Mouse (Mus musculus): ENCODE data around the gene Nrxn3. TPM values are rescaled to one million over a fixed set of nuclear protein-coding genes. Genes with fewer than 3 reads are reported as not detected.

Nrxn3 gene
- total RNA-seq, 2 experiments from 2014 or later, result 183 to 208 TPM

DNA sequence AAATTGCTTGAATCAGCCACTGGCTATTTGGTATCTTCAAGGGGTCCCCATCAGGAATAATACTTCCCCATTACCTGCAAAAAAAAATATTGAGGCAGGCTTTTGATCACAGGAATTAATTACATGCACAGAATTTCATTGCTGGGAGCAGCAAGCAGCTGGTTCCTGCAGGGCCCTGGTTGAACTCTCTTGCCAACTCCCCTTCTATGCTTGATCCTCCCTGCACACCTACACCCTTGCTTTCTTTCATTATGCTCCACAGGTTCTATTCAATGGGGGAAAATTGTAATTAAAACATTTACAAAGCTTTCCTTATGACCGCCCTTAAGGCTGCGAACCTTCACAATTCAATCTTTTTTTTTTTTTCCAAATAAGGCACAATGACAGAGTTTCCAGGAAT is 891.0 kb downstream of the Nrxn3 start:
- no peak for DNase-seq (ENCODE audit: low spot score in 2 of 2)
- Histone ChIP-seq H3K4me3 (no peak overlapping the region), H3K27ac (no peak overlapping the region)
- no peak for TF ChIP-seq CTCF (conservative IDR thresholded peaks at IDR 0.05)

DNA sequence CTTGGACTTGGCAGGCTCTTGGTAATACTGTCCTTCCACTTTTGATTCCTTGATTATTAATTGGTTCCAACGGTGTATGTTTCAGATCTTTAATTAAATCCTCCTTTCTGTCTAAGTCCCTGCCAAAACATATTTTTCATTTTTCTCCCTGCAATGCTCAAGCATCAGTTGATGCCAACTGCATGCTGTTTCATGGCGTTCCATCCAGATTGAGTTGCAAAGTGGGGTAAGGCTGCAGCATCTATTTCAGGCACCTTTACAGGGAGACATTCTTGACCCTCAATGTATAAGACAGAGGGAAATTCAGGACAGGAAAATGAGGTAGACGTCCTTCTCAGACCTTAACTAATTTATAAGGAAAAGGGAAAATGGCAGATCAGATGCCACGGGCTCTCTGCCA is 903.1 kb downstream of the Nrxn3 start:
- no peak overlapping the region for H3K27ac ChIP-seq
- no peak overlapping the region for H3K4me3 ChIP-seq
- TF ChIP-seq CTCF (conservative IDR thresholded peaks at IDR 0.05), result no peak
- DNase-seq (ENCODE audit: low spot score in 2 of 2), result no peak

- Histone ChIP-seq H3K4me3 (no peak overlapping the region), H3K27ac (no peak overlapping the region)
- no peak for DNase-seq (ENCODE audit: low spot score in 2 of 2)
- no peak for TF ChIP-seq CTCF (conservative IDR thresholded peaks at IDR 0.05)
Measured at GRCm38 (mm10) chr12:89640046-89640445, 917.4 kb downstream of the Nrxn3 start.

- TF ChIP-seq CTCF (conservative IDR thresholded peaks at IDR 0.05), result no peak
- H3K4me3 ChIP-seq, result no peak overlapping the region
- DNase-seq (ENCODE audit: low spot score in 2 of 2), result no peak
- no peak overlapping the region for H3K27ac ChIP-seq
Measured at GRCm38 (mm10) chr12:89641460-89641859, 918.8 kb downstream of the Nrxn3 start.

DNA sequence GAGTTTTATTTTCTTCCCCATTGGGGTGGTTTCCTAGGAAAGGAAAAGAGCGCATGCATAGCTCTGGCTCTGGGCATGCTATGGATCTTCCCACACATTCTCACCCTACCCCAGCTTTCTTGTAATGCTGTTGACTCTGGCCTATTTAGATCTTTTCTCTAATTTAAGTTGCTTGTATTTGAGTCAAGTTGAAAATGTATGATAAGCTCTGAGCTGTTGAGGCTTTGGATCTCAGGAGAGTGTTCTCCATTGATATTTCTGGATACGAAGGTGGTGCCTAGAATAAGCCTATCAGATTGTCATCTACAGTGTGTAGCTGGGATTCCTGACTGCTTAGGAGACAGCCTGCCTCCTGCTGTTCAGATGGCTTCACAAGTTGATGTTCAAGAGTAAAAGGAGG is 930.5 kb downstream of the Nrxn3 start:
- no peak for TF ChIP-seq CTCF (conservative IDR thresholded peaks at IDR 0.05)
- Histone ChIP-seq H3K27ac (no peak overlapping the region), H3K4me3 (no peak overlapping the region)
- DNase-seq (ENCODE audit: low spot score in 2 of 2), result no peak

DNA sequence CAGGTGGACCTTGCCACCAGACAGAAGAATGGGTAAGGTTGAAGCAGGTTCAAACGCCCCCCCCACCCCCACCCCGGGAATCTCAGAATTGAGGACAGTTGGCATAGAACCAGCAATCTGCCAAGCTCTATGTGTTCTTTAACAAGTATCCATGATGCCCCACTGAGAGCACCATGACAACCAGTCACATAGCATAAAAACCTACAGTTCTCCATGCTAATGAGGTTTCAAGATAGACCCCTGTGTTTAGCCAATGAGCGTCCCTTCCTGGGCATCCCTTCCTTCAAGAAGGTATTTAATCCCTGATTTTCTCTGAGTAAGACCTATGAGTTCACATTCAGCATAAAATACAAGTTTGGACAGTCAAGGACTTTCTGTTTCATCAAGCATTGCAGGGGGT is 938.5 kb downstream of the Nrxn3 start:
- Histone ChIP-seq H3K27ac (no peak overlapping the region), H3K4me3 (no peak overlapping the region)
- DNase-seq (ENCODE audit: low spot score in 2 of 2), result no peak
- TF ChIP-seq CTCF (conservative IDR thresholded peaks at IDR 0.05), result no peak

GRCm38 (mm10) chr12:89668856-89669255 is 946.2 kb downstream of the Nrxn3 start:
- H3K27ac ChIP-seq, result no peak overlapping the region
- peak; percentile 59 for TF ChIP-seq CTCF (conservative IDR thresholded peaks at IDR 0.05)
- DNase-seq (ENCODE audit: low spot score in 2 of 2), result peak; percentile 41 to 58
- H3K4me3 ChIP-seq, result no peak overlapping the region

GRCm38 (mm10) chr12:89672819-89673218 is 950.1 kb downstream of the Nrxn3 start:
- H3K27ac ChIP-seq, result no peak overlapping the region
- no peak overlapping the region for H3K4me3 ChIP-seq
- TF ChIP-seq CTCF (conservative IDR thresholded peaks at IDR 0.05), result no peak
- no peak for DNase-seq (ENCODE audit: low spot score in 2 of 2)

DNA sequence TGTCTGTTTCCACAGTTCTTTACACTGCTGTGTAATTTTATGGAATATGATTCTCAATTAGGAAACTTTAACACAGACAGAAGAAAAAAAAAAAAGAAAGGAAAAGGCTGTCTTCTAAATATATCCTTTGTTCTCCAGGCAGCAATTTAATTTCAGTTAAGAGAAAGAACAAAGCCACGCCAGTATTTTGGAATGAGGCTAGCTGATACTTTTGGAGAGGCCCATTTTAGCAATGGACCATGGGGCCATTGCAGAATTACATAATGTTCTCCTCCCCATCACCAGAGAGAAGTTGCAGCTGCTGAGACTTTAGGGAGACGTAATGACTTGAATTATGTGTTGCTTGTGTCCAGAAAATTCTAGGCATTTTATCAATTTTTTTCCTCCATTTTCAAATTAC is 963.0 kb downstream of the Nrxn3 start:
- DNase-seq (ENCODE audit: low spot score in 2 of 2), result no peak
- no peak overlapping the region for H3K4me3 ChIP-seq
- no peak for TF ChIP-seq CTCF (conservative IDR thresholded peaks at IDR 0.05)
- no peak overlapping the region for H3K27ac ChIP-seq

GRCm38 (mm10) chr12:89689086-89689485 is 966.4 kb downstream of the Nrxn3 start:
- no peak for TF ChIP-seq CTCF (conservative IDR thresholded peaks at IDR 0.05)
- peak overlapping the region; percentile 61 for H3K27ac ChIP-seq
- no peak overlapping the region for H3K4me3 ChIP-seq
- peak in 1 of 2 experiments; percentile 10 for DNase-seq (ENCODE audit: low spot score in 2 of 2)

DNA sequence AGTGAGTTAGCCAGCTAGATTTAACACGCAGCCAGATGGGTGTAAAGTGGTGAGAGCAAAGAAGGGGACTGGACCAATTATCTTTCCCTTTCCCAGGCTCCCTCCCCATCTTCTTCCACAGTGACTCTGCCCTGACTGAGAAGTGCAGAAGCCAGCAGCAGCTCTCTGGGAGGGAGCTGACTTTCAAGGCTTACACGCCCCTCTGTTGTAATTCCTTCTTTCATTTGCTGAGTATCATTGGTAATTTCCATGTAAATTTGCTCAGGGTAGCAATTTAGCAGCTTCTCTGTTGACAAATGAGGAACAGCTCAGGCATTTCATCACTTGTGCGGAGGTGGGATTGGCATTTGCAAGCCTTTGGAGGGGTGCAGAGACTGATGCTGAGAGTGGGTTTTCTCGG is 976.8 kb downstream of the Nrxn3 start:
- DNase-seq (ENCODE audit: low spot score in 2 of 2), result peak; percentile 55 to 61
- Histone ChIP-seq H3K4me3 (peak overlapping the region; percentile 17; the same call in 1 of the 2 replicates), H3K27ac (peak overlapping the region; percentile 59)
- no peak for TF ChIP-seq CTCF (conservative IDR thresholded peaks at IDR 0.05)

DNA sequence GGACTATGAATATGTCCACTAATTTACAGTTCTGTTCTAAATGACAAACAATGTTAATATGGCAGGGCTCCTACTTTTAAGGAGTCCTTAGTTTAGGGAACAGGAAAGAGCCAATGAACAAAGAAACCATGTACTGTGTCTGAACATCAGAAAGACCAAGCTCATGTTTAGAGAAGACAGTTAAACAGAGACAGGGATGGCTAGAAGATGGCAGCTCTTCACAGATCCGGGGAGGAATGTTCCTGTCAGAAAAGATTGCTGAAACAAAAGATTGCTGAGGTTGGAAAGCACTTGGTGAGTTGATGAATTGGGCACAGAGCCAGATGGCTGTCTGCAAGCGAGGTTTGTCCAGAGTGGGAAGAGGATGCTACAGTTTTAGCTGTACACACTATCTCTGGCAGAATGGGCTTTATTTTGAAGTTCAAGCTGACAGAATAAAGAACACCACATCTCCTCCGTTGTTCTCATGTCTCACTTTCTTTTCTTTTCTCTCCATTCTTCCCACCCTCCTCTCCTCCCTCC is 978.3 kb downstream of the Nrxn3 start:
- H3K4me3 ChIP-seq, result no peak overlapping the region
- no peak for DNase-seq (ENCODE audit: low spot score in 2 of 2)
- H3K27ac ChIP-seq, result no peak overlapping the region
- no peak for TF ChIP-seq CTCF (conservative IDR thresholded peaks at IDR 0.05)

GRCm38 (mm10) chr12:89702931-89703330 is 980.3 kb downstream of the Nrxn3 start:
- DNase-seq (ENCODE audit: low spot score in 2 of 2), result no peak
- Histone ChIP-seq H3K27ac (no peak overlapping the region), H3K4me3 (no peak overlapping the region)
- TF ChIP-seq CTCF (conservative IDR thresholded peaks at IDR 0.05), result no peak

DNA sequence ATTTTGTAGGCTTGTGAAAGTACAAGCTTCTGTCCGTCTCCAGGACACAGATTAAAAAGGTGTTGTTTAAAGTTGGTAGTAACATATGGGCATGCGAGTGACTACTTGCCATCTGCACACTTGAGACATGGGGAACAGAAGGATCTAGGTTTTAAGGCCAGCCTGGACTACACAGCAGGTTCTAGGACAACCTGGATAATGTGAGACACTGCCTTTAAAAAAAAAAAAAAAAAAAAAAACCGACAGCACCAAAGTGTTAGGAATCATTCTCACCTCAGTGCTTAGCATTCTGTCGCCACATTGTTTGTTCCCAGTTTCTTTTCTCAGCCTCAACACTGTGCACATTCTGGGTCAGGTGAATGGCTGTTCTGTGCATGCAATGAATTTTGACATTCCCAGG is 985.2 kb downstream of the Nrxn3 start:
- no peak for DNase-seq (ENCODE audit: low spot score in 2 of 2)
- Histone ChIP-seq H3K27ac (no peak overlapping the region), H3K4me3 (no peak overlapping the region)
- no peak for TF ChIP-seq CTCF (conservative IDR thresholded peaks at IDR 0.05)

DNA sequence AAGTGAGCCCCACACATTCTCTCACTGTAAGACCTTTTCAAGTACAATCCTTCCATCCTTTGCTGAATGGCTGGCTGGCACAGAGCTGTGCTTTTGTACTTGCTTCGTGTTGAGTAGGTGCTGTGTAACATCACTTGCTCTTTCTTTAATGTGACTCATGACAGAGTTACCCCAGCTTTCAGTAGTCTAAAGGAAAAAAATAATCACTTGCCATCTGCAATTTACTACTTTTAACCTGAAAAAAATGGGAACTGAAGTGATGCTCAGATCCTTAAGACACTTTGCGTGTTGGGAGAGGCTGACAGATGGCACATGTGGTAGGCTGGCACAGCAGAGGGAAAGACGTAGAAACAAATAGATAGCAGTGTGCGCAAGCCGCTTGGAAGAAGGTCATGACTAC is 987.8 kb downstream of the Nrxn3 start:
- peak; percentile 19 to 61 for DNase-seq (ENCODE audit: low spot score in 2 of 2)

More for the DNA sequence above, 987.8 kb downstream of the Nrxn3 start:
- H3K4me3 ChIP-seq, result no peak overlapping the region
- no peak overlapping the region for H3K27ac ChIP-seq
- TF ChIP-seq CTCF (conservative IDR thresholded peaks at IDR 0.05), result no peak

Data from layer of hippocampus, adult 2 months (tissue).